Mouse (Mus musculus) erythroid progenitor cell, adult 5-6 weeks (primary cell): ENCODE data around the gene Igdcc4. TPM values are rescaled to one million over a fixed set of nuclear protein-coding genes. Genes with fewer than 3 reads are reported as not detected.

Experiments used
- ATAC-seq: replicated peaks from 2 replicates; pipeline ENCODE4 v1.8.0; 2016; ENCODE audit warnings: moderate number of reproducible peaks, mild to moderate bottlenecking, moderate TSS enrichment, inconsistent platforms; ENCODE audit not compliant: poor library complexity, low FRiP score, severe bottlenecking
- total RNA-seq, 2 experiments: library from RNA; stranded (forward) in 1 of 2; stranded (reverse) in 1 of 2; fragments of 150-400 nt in 1 of 2; fragments of 186-747, 209-891 nt in 1 of 2; gene quantifications; 2 replicates each; pipeline versions ENCODE4 v1.2.3 to v1.2.4; 2015 to 2017; ENCODE audit warnings: low replicate concordance in 2 of 2

The Igdcc4 gene
- total RNA-seq, 2 experiments from 2014 or later, result not detected

GRCm38 (mm10) chr9:65109132-65110072, 8.1 kb downstream of the Igdcc4 start:
- no peak for ATAC-seq

GRCm38 (mm10) chr9:65111698-65112097, 10.4 kb downstream of the Igdcc4 start:
- no peak for ATAC-seq

- 0 out of 2 replicates have a peak, but pooled peaks have one; percentile 17 for ATAC-seq
Observed at GRCm38 (mm10) chr9:65113694-65114093, 12.4 kb downstream of the Igdcc4 start.

GRCm38 (mm10) chr9:65115891-65116290, 14.6 kb downstream of the Igdcc4 start:
- no peak for ATAC-seq

- ATAC-seq, result no peak
Observed at GRCm38 (mm10) chr9:65117516-65117915, 16.2 kb downstream of the Igdcc4 start.

GRCm38 (mm10) chr9:65120935-65121334, 19.6 kb downstream of the Igdcc4 start:
- ATAC-seq, result no peak

- ATAC-seq, result no peak
Observed at GRCm38 (mm10) chr9:65122545-65122944, 21.3 kb downstream of the Igdcc4 start.

- no peak for ATAC-seq
Observed at GRCm38 (mm10) chr9:65123552-65124168, 22.4 kb downstream of the Igdcc4 start.

- ATAC-seq, result no peak
Observed at GRCm38 (mm10) chr9:65128123-65128815, 27.0 kb downstream of the Igdcc4 start.

- ATAC-seq, result no peak
Observed at GRCm38 (mm10) chr9:65131717-65132116, 30.4 kb downstream of the Igdcc4 start.

GRCm38 (mm10) chr9:65133739-65134138, 32.5 kb downstream of the Igdcc4 start:
- ATAC-seq, result 0 out of 2 replicates have a peak, but pooled peaks have one; percentile 59

- no peak for ATAC-seq
Observed at GRCm38 (mm10) chr9:65135126-65135525, 33.8 kb downstream of the Igdcc4 start.

GRCm38 (mm10) chr9:65140491-65140890, 39.2 kb downstream of the Igdcc4 start:
- no peak for ATAC-seq

- no peak for ATAC-seq
Observed at GRCm38 (mm10) chr9:65140936-65141305, 39.6 kb downstream of the Igdcc4 start, which contains the start of gene Igdcc3. Gene Igdcc3, plus strand, starts transcription at chr9:65141189.

GRCm38 (mm10) chr9:65141306-65141975, 40.2 kb downstream of the Igdcc4 start:
- ATAC-seq, result no peak

- no peak for ATAC-seq
Observed at GRCm38 (mm10) chr9:65141976-65142318, 40.7 kb downstream of the Igdcc4 start.

- no peak for ATAC-seq
Observed at GRCm38 (mm10) chr9:65142399-65142798, 41.1 kb downstream of the Igdcc4 start.

- ATAC-seq, result no peak
Observed at GRCm38 (mm10) chr9:65146001-65146400, 44.7 kb downstream of the Igdcc4 start.

GRCm38 (mm10) chr9:65148507-65148906, 47.2 kb downstream of the Igdcc4 start:
- no peak for ATAC-seq
